Mouse (Mus musculus) forebrain, embryonic 12.5 days (tissue): ENCODE data around the gene Gm9048. TPM values are rescaled to one million over a fixed set of nuclear protein-coding genes. Genes with fewer than 3 reads are reported as not detected.
"Not testable (repeated sequence)": the region's sequence is repeated elsewhere in the genome, so short reads cannot be mapped to it uniquely, and the experiment has no call there.

Experiments used
- ATAC-seq: fragments of 200-750 bp; cut with Nextera tagmentation; 2 replicates; pipeline ENCODE4 v1.8.0; 2017; ENCODE audit warnings: moderate TSS enrichment; ENCODE audit not compliant: low FRiP score
- H3K27ac ChIP-seq: fragments of 300-500 bp; sonication (generic); 2 replicates; pipeline ENCODE4 v1.5.1; 2016; ENCODE audit warnings: mild to moderate bottlenecking
- H3K27me3 ChIP-seq: fragments of 300-500 bp; sonication (generic); 2 replicates; pipeline ENCODE4 v1.6.1; 2016; ENCODE audit warnings: mild to moderate bottlenecking
- H3K36me3 ChIP-seq: fragments of 300-500 bp; sonication (generic); replicated peaks from 2 replicates; pipeline ENCODE4 v1.6.1; 2016; ENCODE audit warnings: mild to moderate bottlenecking
- H3K4me1 ChIP-seq: fragments of 300-500 bp; sonication (generic); 2 replicates; pipeline ENCODE4 v1.6.1; 2016
- H3K4me2 ChIP-seq: fragments of 300-500 bp; sonication (generic); 2 replicates; pipeline ENCODE4 v1.6.1; 2016; ENCODE audit warnings: mild to moderate bottlenecking, moderate library complexity
- H3K4me3 ChIP-seq: fragments of 300-500 bp; sonication (generic); replicated peaks from 2 replicates; pipeline ENCODE4 v1.5.1; 2016; ENCODE audit warnings: mild to moderate bottlenecking
- H3K9ac ChIP-seq: fragments of 300-500 bp; sonication (generic); 2 replicates; pipeline ENCODE4 v1.6.1; 2016; ENCODE audit warnings: mild to moderate bottlenecking
- H3K9me3 ChIP-seq: fragments of 300-500 bp; sonication (generic); 2 replicates; pipeline ENCODE4 v1.6.1; 2016
- WGBS: fragments of 180-500 bp; shearing (Covaris S2); methylation state at CpG from one replicate; pipeline ENCODE4 v1.1.7; 2016; 5-methylcytosine and 5-hydroxymethylcytosine counted together
- polyA plus RNA-seq: library from polyadenylated mRNA; unstranded; fragments of >200 nt; fragmentation: Nextera tagmentation; extraction: Ambion mirVana; gene quantifications from 2 replicates; pipeline ENCODE4 v1.2.1, GENCODE M21; 2016

Gm9048 gene
- not detected in 2 replicates for polyA plus RNA-seq

DNA sequence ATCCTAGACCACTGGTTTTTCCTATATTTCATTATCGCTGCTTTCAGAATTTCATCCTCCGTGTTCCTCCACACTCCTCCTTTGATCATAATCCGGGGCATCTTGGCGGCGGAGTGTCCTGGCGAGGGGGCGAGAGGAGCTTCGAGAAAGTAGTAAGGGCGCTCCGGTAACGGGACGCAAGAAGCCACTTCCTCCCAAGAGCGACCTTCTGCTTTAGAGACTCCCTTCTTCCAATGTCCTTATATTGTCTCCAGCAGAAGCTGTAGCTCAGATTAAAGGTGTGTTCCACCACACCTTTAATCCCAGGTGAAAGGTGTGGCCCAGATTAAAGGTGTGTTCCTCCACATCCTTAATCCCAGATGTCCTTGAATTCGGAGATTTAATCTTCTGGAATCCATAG, at the start of gene Gm9048:
Gene Gm9048 (minus strand): TSS at position 101 of the 400 bp plus-strand sequence.
- H3K27ac ChIP-seq, H3K4me1 ChIP-seq, H3K4me3 ChIP-seq, H3K9ac ChIP-seq, H3K27me3 ChIP-seq, H3K36me3 ChIP-seq, H3K9me3 ChIP-seq, H3K4me2 ChIP-seq, ATAC-seq: not testable (repeated sequence)
- WGBS, result 100% methylated on average over 1 of the region's 14 CpGs

DNA sequence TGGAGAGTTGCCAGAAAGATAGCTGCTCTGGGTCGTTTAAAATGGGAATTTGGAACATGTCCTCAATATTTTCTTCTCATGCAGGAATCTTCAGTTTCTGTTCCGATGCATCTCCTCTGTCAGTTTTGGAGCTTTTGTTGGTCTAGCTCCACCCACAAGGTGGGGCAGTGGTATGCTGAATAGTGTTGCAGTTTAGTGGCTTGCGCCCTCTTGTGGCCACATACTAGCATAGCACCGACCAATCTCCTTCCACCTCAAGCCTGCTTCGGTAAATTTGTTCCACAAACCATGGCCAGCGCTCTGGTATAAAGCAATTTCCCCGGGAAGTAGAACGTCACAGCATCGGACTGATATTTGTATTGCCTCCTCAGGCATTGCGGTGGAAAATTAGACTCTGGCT, 22.0 kb upstream of the Gm9048 start:
- no peak overlapping the region for H3K27ac ChIP-seq
- no peak overlapping the region for H3K4me3 ChIP-seq
- no peak overlapping the region for H3K9ac ChIP-seq
- H3K4me1 ChIP-seq, result no peaks in the 10 kb centered on the region
- no peaks in the 10 kb centered on the region for H3K27me3 ChIP-seq
- no peaks in the 10 kb centered on the region for H3K36me3 ChIP-seq
- no peaks in the 10 kb centered on the region for H3K9me3 ChIP-seq
- H3K4me2 ChIP-seq, result peak overlapping the region; percentile 35
- 12% methylated on average over 10 of the region's 10 CpGs for WGBS
- ATAC-seq, result peak; percentile 97

DNA sequence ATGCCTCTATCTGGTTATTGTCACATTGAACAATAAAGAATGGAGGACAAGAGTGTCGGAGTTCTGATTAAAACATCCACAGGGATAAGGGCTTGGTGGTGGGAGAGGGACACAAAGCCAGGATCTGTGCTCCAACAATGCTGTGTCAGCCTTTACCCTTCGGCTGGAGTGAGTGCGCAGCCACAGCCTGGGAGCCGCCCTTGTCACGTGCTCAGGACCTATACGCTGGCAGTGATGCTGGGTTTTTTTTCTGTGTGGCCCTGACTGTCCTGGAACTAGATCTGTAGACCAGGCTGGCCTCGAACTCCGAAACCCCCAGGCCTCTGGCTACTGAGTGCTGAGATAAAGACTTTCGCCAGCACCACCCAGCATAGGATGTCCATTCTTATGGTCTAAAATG, 21.0 kb upstream of the Gm9048 start:
- Histone ChIP-seq H3K4me3 (no peak overlapping the region), H3K4me1 (no peaks in the 10 kb centered on the region), H3K27me3 (no peaks in the 10 kb centered on the region), H3K9ac (no peak overlapping the region), H3K9me3 (no peaks in the 10 kb centered on the region), H3K27ac (no peak overlapping the region), H3K36me3 (no peaks in the 10 kb centered on the region), H3K4me2 (no peak overlapping the region)
- WGBS, result 85% methylated on average over 9 of the region's 9 CpGs
- ATAC-seq, result no peak

DNA sequence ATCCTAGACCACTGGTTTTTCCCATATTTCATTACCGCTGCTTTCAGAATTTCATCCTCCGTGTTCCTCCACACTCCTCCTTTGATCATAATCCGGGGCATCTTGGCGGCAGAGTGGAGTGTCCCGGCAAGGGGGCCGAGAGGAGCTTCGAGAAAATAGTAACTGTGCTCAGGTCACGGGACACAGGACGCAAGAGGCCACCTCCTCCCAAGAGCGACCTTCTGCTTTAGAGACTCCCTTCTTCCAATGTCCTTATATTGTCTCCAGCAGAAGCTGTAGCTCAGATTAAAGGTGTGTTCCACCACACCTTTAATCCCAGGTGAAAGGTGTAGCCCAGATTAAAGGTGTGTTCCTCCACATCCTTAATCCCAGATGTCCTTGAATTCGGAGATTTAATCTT, 5.5 kb upstream of the Gm9048 start, which contains the start of gene Gm9049:
Gene Gm9049 (minus strand): TSS at position 101 of the 400 bp plus-strand sequence.
- WGBS, result no CpG with 5 or more reads among the region's 11 CpGs

DNA sequence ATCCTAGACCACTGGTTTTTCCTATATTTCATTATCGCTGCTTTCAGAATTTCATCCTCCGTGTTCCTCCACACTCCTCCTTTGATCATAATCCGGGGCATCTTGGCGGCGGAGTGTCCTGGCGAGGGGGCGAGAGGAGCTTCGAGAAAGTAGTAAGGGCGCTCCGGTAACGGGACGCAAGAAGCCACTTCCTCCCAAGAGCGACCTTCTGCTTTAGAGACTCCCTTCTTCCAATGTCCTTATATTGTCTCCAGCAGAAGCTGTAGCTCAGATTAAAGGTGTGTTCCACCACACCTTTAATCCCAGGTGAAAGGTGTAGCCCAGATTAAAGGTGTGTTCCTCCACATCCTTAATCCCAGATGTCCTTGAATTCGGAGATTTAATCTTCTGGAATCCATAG, 5.3 kb downstream of the Gm9048 start, which contains the start of gene Gm9046:
Gene Gm9046 (minus strand): TSS at position 101 of the 400 bp plus-strand sequence.
- H3K4me2 ChIP-seq, H3K4me3 ChIP-seq, H3K9me3 ChIP-seq, ATAC-seq, H3K4me1 ChIP-seq, H3K27ac ChIP-seq, H3K9ac ChIP-seq, H3K36me3 ChIP-seq, H3K27me3 ChIP-seq: not testable (repeated sequence)
- no CpG with 5 or more reads among the region's 14 CpGs for WGBS

More for the DNA sequence above, 5.5 kb upstream of the Gm9048 start, which contains the start of gene Gm9049:
- H3K4me1 ChIP-seq, H3K9ac ChIP-seq, H3K4me3 ChIP-seq, H3K36me3 ChIP-seq, H3K27me3 ChIP-seq, H3K9me3 ChIP-seq, ATAC-seq, H3K4me2 ChIP-seq, H3K27ac ChIP-seq: not testable (repeated sequence)

DNA sequence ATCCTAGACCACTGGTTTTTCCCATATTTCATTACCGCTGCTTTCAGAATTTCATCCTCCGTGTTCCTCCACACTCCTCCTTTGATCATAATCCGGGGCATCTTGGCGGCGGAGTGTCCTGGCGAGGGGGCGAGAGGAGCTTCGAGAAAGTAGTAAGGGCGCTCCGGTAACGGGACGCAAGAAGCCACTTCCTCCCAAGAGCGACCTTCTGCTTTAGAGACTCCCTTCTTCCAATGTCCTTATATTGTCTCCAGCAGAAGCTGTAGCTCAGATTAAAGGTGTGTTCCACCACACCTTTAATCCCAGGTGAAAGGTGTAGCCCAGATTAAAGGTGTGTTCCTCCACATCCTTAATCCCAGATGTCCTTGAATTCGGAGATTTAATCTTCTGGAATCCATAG, 10.7 kb downstream of the Gm9048 start, which contains the start of gene Gm9045:
Gene Gm9045 (minus strand): TSS at position 101 of the 400 bp plus-strand sequence.
- not testable (repeated sequence) for ATAC-seq, H3K27me3 ChIP-seq
- no CpG with 5 or more reads among the region's 14 CpGs for WGBS

DNA sequence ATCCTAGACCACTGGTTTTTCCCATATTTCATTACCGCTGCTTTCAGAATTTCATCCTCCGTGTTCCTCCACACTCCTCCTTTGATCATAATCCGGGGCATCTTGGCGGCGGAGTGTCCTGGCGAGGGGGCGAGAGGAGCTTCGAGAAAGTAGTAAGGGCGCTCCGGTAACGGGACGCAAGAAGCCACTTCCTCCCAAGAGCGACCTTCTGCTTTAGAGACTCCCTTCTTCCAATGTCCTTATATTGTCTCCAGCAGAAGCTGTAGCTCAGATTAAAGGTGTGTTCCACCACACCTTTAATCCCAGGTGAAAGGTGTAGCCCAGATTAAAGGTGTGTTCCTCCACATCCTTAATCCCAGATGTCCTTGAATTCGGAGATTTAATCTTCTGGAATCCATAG, 16.2 kb downstream of the Gm9048 start, which contains the start of gene Gm9044:
Gene Gm9044 (minus strand): TSS at position 101 of the 400 bp plus-strand sequence.
- WGBS, result no CpG with 5 or more reads among the region's 14 CpGs
- not testable (repeated sequence) for ATAC-seq, H3K36me3 ChIP-seq, H3K9me3 ChIP-seq, H3K4me1 ChIP-seq, H3K4me2 ChIP-seq, H3K27me3 ChIP-seq, H3K27ac ChIP-seq, H3K9ac ChIP-seq, H3K4me3 ChIP-seq

More for the DNA sequence above, 10.7 kb downstream of the Gm9048 start, which contains the start of gene Gm9045:
- not testable (repeated sequence) for H3K4me2 ChIP-seq, H3K9me3 ChIP-seq, H3K36me3 ChIP-seq, H3K4me3 ChIP-seq, H3K27ac ChIP-seq, H3K9ac ChIP-seq, H3K4me1 ChIP-seq

DNA sequence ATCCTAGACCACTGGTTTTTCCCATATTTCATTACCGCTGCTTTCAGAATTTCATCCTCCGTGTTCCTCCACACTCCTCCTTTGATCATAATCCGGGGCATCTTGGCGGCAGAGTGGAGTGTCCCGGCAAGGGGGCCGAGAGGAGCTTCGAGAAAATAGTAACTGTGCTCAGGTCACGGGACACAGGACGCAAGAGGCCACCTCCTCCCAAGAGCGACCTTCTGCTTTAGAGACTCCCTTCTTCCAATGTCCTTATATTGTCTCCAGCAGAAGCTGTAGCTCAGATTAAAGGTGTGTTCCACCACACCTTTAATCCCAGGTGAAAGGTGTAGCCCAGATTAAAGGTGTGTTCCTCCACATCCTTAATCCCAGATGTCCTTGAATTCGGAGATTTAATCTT, 21.6 kb downstream of the Gm9048 start, which contains the start of gene Gm9040:
Gene Gm9040 (minus strand): TSS at position 101 of the 400 bp plus-strand sequence.
- not testable (repeated sequence) for H3K9ac ChIP-seq, H3K4me3 ChIP-seq, ATAC-seq, H3K36me3 ChIP-seq, H3K27me3 ChIP-seq, H3K27ac ChIP-seq, H3K4me2 ChIP-seq, H3K4me1 ChIP-seq, H3K9me3 ChIP-seq
- no CpG with 5 or more reads among the region's 11 CpGs for WGBS

DNA sequence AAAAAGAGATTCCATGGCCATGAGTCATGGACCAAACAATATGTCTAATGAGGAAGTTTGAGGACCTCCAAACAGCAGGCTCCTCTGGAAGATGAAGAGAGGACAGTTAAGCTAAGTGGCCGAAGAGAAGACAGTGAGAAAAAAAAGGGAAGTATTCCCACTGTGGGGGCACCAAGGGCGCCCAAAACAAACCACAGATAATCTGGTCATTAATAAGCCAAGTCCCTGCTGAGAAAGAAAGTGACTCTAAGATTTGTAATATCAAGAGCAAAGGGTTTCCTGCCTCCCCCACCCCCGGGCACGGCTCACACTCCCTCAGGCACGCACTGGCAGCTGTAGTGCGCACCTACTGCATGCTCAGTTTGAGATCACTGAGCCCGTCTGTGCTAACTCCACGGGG, 29.5 kb downstream of the Gm9048 start:
- H3K27me3 ChIP-seq, result no peaks in the 10 kb centered on the region

DNA sequence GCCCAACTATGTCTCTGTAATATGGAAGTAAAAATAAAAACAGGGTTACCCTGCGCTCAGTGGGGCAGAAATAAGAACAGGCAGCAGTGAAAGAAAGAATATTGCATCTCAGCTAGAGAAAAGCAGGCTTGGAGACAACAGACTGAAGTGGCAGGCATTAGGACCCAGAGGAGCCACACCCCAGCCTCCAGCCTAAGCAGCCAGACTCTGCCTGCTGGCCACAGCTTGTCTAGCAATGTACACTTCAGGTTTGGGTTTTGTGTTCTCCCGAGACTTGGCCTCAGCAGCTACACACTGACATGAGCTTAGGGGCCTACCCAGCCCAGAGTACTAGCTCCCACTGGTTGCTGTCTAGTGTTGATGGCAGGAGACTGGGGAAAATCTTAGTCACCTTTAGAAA, 46.3 kb downstream of the Gm9048 start:
- H3K4me1 ChIP-seq, H3K4me3 ChIP-seq, H3K27ac ChIP-seq, H3K9me3 ChIP-seq, ATAC-seq, H3K4me2 ChIP-seq, H3K36me3 ChIP-seq, H3K27me3 ChIP-seq, H3K9ac ChIP-seq: not testable (repeated sequence)
- WGBS, result 46% methylated on average over 2 of the region's 2 CpGs

More for the DNA sequence above, 29.5 kb downstream of the Gm9048 start:
- Histone ChIP-seq H3K4me3 (no peak overlapping the region), H3K9ac (no peak overlapping the region), H3K36me3 (no peaks in the 10 kb centered on the region), H3K4me2 (no peak overlapping the region), H3K9me3 (no peaks in the 10 kb centered on the region), H3K27ac (no peak overlapping the region), H3K4me1 (no peaks in the 10 kb centered on the region)
- WGBS, result 88% methylated on average over 8 of the region's 8 CpGs
- ATAC-seq, result no peak

Other genes starting within 250 kb of the Gm9048 start
- gene Mdm1, start 206.9 kb downstream of the Gm9048 start, polyA plus RNA-seq, result 62.2 and 63.8 TPM in 2 replicates
- gene Il22, start 143.7 kb downstream of the Gm9048 start, polyA plus RNA-seq, result 0.17 TPM in 1 of 2 replicates, not detected in the other
- gene Gm32717, start 107.9 kb downstream of the Gm9048 start, polyA plus RNA-seq, result 0.09 and 0.10 TPM in 2 replicates
- 0.09 and 0.10 TPM in 2 replicates for gene Gm32802, start 90.0 kb downstream of the Gm9048 start, polyA plus RNA-seq
- gene Iltifb, start 53.6 kb downstream of the Gm9048 start, polyA plus RNA-seq, result not detected in 2 replicates
- not detected in 2 replicates for gene Gm9040, start 21.7 kb downstream of the Gm9048 start, polyA plus RNA-seq
- not detected in 2 replicates for gene Gm9044, start 16.3 kb downstream of the Gm9048 start, polyA plus RNA-seq
- gene Gm9045, start 10.8 kb downstream of the Gm9048 start, polyA plus RNA-seq, result 0.08 TPM in 1 of 2 replicates, not detected in the other
- not detected in 2 replicates for gene Gm9046, start 5.4 kb downstream of the Gm9048 start, polyA plus RNA-seq
- 0.08 TPM in 1 of 2 replicates, not detected in the other for gene Gm9049, start 5.4 kb upstream of the Gm9048 start, polyA plus RNA-seq
- not detected in 2 replicates for gene Ifng, start 92.4 kb upstream of the Gm9048 start, polyA plus RNA-seq